ENCODE assay signal across 8 mouse cellular contexts in the genomic region with DNA sequence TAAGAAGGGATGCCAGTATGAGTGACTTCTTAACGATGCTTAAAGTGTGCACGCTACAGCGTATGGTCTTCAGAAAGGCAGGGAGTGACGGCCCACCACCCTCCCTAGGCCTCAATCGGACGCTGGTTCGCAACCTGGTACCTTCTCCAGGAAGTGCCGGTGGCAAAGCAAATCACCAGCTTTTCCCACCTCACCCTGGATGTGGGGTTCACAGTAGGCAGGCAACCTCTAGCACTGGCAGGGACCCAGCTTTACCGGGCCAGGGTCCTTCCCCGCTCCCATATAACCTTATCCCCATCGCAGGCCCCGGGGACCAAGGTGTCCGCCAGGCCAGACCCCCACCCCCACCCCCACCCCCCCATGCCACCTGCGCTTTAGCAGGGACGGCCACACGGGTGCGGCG. TPM values are rescaled to one million over a fixed set of nuclear protein-coding genes. Genes with fewer than 3 reads are reported as not detected.
DNase-seq lines count a peak whose midpoint lies in the region; ATAC-seq and TF ChIP-seq lines count a peak whose summit lies in the region.

No protein-coding gene starts in this region.

- H3K9ac ChIP-seq in hindbrain, embryonic 15.5 days = peak overlapping the region; percentile 83
- H3K9ac ChIP-seq in lung, postnatal 0 days (replicated peaks; ENCODE audit: low read depth) = peak overlapping the region; percentile 56
- peak overlapping the region; percentile 76 for H3K9ac ChIP-seq in stomach, embryonic 15.5 days

- DNase-seq in layer of hippocampus, adult 2 months (ENCODE audit: low spot score in 2 of 2) = no peak
- no peak for DNase-seq in layer of hippocampus, adult 9-10 months (ENCODE audit: low spot score)
- peak; percentile 18 for DNase-seq in MN1 (ENCODE audit: low spot score)
- DNase-seq in embryo, embryonic 11 days = peak; percentile 47
- DNase-seq in lung, postnatal 0 days (ENCODE audit: low spot score) = no peak
- no peak for DNase-seq in spleen, adult 12 weeks (ENCODE audit: low spot score)

- H3K9me3 ChIP-seq in hindbrain, embryonic 15.5 days = no peaks in the 10 kb centered on the region
- H3K9me3 ChIP-seq in lung, postnatal 0 days (ENCODE audit: low read length) = no peaks in the 10 kb centered on the region
- no peaks in the 10 kb centered on the region for H3K9me3 ChIP-seq in stomach, embryonic 15.5 days

- no peak for TF ChIP-seq EP300 in lung, postnatal 0 days (IDR thresholded peaks at IDR 0.05)

- 0% methylated on average over 17 of the region's 18 CpGs for WGBS in hindbrain, embryonic 15.5 days
- WGBS in lung, postnatal 0 days = 0% methylated on average over 11 of the region's 18 CpGs
- WGBS in stomach, embryonic 15.5 days = under 1% methylated on average over 18 of the region's 18 CpGs

- peak overlapping the region; percentile 75 for H3K4me2 ChIP-seq in hindbrain, embryonic 15.5 days
- H3K4me2 ChIP-seq in lung, postnatal 0 days (replicated peaks; ENCODE audit: low read depth, low read length) = peak overlapping the region; percentile 94
- peak overlapping the region; percentile 81 for H3K4me2 ChIP-seq in stomach, embryonic 15.5 days

- peak overlapping the region; percentile 67 for H3K4me3 ChIP-seq in layer of hippocampus, adult 2 months
- peak overlapping the region; percentile 69 for H3K4me3 ChIP-seq in hindbrain, embryonic 15.5 days
- peak overlapping the region; percentile 71 for H3K4me3 ChIP-seq in lung, postnatal 0 days (ENCODE audit: low read depth, low read length)
- peak overlapping the region; percentile 82 for H3K4me3 ChIP-seq in stomach, embryonic 15.5 days (replicated peaks)

- no peak for TF ChIP-seq CTCF in layer of hippocampus, adult 2 months (conservative IDR thresholded peaks at IDR 0.05)
- no peak for TF ChIP-seq CTCF in lung, postnatal 0 days (IDR thresholded peaks at IDR 0.05)

- ATAC-seq in hindbrain, embryonic 15.5 days (ENCODE audit: low FRiP score, low read depth) = peak; percentile 77
- no peak; the same call in none of the 2 replicates for ATAC-seq in lung, postnatal 0 days
- peak; percentile 54 for ATAC-seq in stomach, embryonic 15.5 days (ENCODE audit: insufficient read depth, low FRiP score, low read depth)

- peaks cover 13% of the 10 kb centered on the region for H3K36me3 ChIP-seq in hindbrain, embryonic 15.5 days
- no peaks in the 10 kb centered on the region for H3K36me3 ChIP-seq in lung, postnatal 0 days (ENCODE audit: insufficient read depth, low read length)
- no peaks in the 10 kb centered on the region; the same call in 1 of the 2 replicates for H3K36me3 ChIP-seq in stomach, embryonic 15.5 days

- peaks cover 38% of the 10 kb centered on the region for H3K4me1 ChIP-seq in hindbrain, embryonic 15.5 days (replicated peaks)
- H3K4me1 ChIP-seq in lung, postnatal 0 days (ENCODE audit: insufficient read depth, low read depth, low read length) = no peaks in the 10 kb centered on the region; the same call in 1 of the 2 replicates
- 0 out of 2 replicates have a peak, but pooled peaks cover 3% of the 10 kb centered on the region for H3K4me1 ChIP-seq in stomach, embryonic 15.5 days

- H3K27ac ChIP-seq in layer of hippocampus, adult 2 months = peak overlapping the region; percentile 85
- peak overlapping the region; percentile 88 for H3K27ac ChIP-seq in hindbrain, embryonic 15.5 days (replicated peaks)
- H3K27ac ChIP-seq in lung, postnatal 0 days (ENCODE audit: low read length) = peak overlapping the region; percentile 47; the same call in 1 of the 2 replicates
- peak overlapping the region; percentile 68; the same call in 1 of the 2 replicates for H3K27ac ChIP-seq in stomach, embryonic 15.5 days

- no peaks in the 10 kb centered on the region for H3K27me3 ChIP-seq in hindbrain, embryonic 15.5 days
- H3K27me3 ChIP-seq in lung, postnatal 0 days (replicated peaks; ENCODE audit: insufficient read depth, low read length) = no peaks in the 10 kb centered on the region
- no peaks in the 10 kb centered on the region for H3K27me3 ChIP-seq in stomach, embryonic 15.5 days (replicated peaks)

RNA-seq across cellular contexts. Expression of a gene that starts 0.3 kb away (rescaled TPM):
- total RNA-seq in layer of hippocampus, adult 2 months (2021) = 10 to 100 TPM; 52.7 to 55.3 TPM
- polyA plus RNA-seq in hindbrain, embryonic 15.5 days (2015; fragmentation: Nextera tagmentation; extraction: Ambion mirVana) = 73.4 and 77.8 TPM in 2 replicates
- 40.8 and 41.0 TPM in 2 replicates for polyA plus RNA-seq in lung, postnatal 0 days (2015; fragmentation: Nextera tagmentation; extraction: Ambion mirVana)
- polyA plus RNA-seq in stomach, embryonic 15.5 days (2015; fragmentation: Nextera tagmentation; extraction: Ambion mirVana) = 64.8 and 72.1 TPM in 2 replicates

Comparison
In these comparisons a context has a peak if more than half of its experiments do, and no peak if none do; other contexts are left out.
1. DNase-seq: peak in MN1 (single experiment) and embryo, embryonic 11 days (single experiment); none in layer of hippocampus, adult 2 months (0 of 2), layer of hippocampus, adult 9-10 months (single experiment), lung, postnatal 0 days (single experiment) and spleen, adult 12 weeks (single experiment).
2. Peak in every context shown above with its lines, with median percentiles within 50 percentile points of each other: H3K27ac ChIP-seq, H3K4me3 ChIP-seq, H3K4me2 ChIP-seq and H3K9ac ChIP-seq.